Mouse (Mus musculus) megakaryocyte, embryonic 14.5 days (primary cell): ENCODE measurements around the gene Wnk2.

Experiments
- FLI1 ChIP-seq: IDR thresholded peaks from 2 replicates; pipeline ENCODE4 v1.6.1; 2012; ENCODE audit warnings: low read length, inconsistent platforms, mixed read lengths
- GATA1 ChIP-seq: IDR thresholded peaks from 3 replicates; pipeline ENCODE4 v1.6.1; 2012; ENCODE audit warnings: mixed read lengths, low read length, inconsistent platforms, borderline replicate concordance

DNA sequence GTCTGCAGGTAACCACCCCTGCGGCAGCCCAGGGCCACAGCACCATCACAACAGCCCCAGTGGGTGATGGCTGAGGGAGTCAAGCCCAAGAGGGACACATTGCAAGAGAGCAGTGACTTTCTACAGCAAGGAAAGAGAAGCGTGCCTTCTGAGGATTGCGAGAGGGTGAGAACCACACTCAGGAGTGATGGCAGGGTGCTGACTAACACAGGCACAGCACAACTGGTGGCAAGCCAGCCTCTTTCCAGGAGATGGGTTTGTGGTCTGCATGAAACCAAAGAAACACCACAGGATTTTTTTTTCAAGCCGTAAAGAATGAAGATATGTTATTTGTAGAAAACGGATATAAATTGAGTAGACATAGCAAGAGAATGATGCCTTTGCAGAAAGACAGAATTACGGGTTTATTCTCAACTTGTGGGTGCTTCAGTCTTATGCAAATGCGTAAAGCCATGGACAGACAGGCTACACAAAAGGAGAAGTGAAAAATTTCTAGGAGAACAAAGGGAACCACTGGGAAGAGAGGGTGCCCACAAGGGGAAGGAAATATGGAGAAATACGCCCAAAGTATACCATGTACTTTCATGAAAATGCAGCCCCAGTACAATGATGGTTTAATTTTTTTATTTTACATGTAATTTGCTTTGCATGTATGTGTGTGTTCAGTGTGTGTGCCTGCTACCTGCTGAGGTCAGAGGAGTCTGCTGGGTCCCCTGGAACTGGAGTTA lies 39.5 kb downstream of the Wnk2 start:
- no peak for TF ChIP-seq GATA1
- no peak for TF ChIP-seq FLI1
